Mouse (Mus musculus) embryonic facial prominence, embryonic 11.5 days (tissue): ENCODE measurements around the gene Caml. TPM values are rescaled to one million over a fixed set of nuclear protein-coding genes. Genes with fewer than 3 reads are reported as not detected.

Experiments
- ATAC-seq: fragments of 200-750 bp; cut with Nextera tagmentation; replicated peaks from 2 replicates; pipeline ENCODE4 v1.8.0; 2017; ENCODE audit warnings: low read depth; ENCODE audit not compliant: insufficient number of reproducible peaks, low FRiP score, low TSS enrichment
- DNase-seq: peaks from one replicate; pipeline ENCODE4 v3.0.0-alpha.2; 2015; ENCODE audit warnings: low spot score
- H3K27ac ChIP-seq: fragments of 300-500 bp; sonication (generic); replicated peaks from 2 replicates; pipeline ENCODE4 v1.5.1; 2014; ENCODE audit warnings: mild to moderate bottlenecking, low read depth, low read length, control low read depth
- H3K27me3 ChIP-seq: fragments of 300-500 bp; sonication (generic); 2 replicates; pipeline ENCODE4 v1.6.1; 2014; ENCODE audit warnings: mild to moderate bottlenecking, low read length, moderate library complexity, mixed read lengths; ENCODE audit not compliant: control insufficient read depth, insufficient read depth
- H3K36me3 ChIP-seq: fragments of 300-500 bp; sonication (generic); replicated peaks from 2 replicates; pipeline ENCODE4 v1.6.1; 2014; ENCODE audit warnings: low read depth, mild to moderate bottlenecking, low read length, moderate library complexity, mixed read lengths; ENCODE audit not compliant: control insufficient read depth, insufficient read depth
- H3K4me1 ChIP-seq: fragments of 300-500 bp; sonication (generic); 2 replicates; pipeline ENCODE4 v1.6.1; 2014; ENCODE audit warnings: low read length, mixed read lengths; ENCODE audit not compliant: control insufficient read depth, insufficient read depth
- H3K4me2 ChIP-seq: fragments of 300-500 bp; sonication (generic); 2 replicates; pipeline ENCODE4 v1.6.1; 2014; ENCODE audit warnings: low read depth, mild to moderate bottlenecking, control low read depth, low read length, moderate library complexity
- H3K4me3 ChIP-seq: fragments of 300-500 bp; sonication (generic); 2 replicates; pipeline ENCODE4 v1.5.1; 2014; ENCODE audit warnings: low read depth, low read length, control low read depth
- H3K9ac ChIP-seq: fragments of 300-500 bp; sonication (generic); replicated peaks from 2 replicates; pipeline ENCODE4 v1.6.1; 2014; ENCODE audit warnings: mild to moderate bottlenecking, control low read depth, low read length
- H3K9me3 ChIP-seq: fragments of 300-500 bp; sonication (generic); replicated peaks from 2 replicates; pipeline ENCODE4 v1.6.1; 2016; ENCODE audit warnings: mild to moderate bottlenecking, low read length, inconsistent platforms, mixed read lengths; ENCODE audit not compliant: control insufficient read depth
- WGBS: fragments of 180-500 bp; shearing (Covaris S2); extraction: QIAGEN DNeasy Blood & Tissue Kit; methylation state at CpG from one replicate; pipeline ENCODE4 v1.1.7; 2014; 5-methylcytosine and 5-hydroxymethylcytosine counted together
- polyA plus RNA-seq: library from polyadenylated mRNA; unstranded; fragments of >200 nt; fragmentation: Nextera tagmentation; extraction: Ambion mirVana; gene quantifications from 2 replicates; pipeline ENCODE4 v1.2.1, GENCODE M21; 2014

Gene Caml
- polyA plus RNA-seq, 1 experiment from 2014 or later: 62.3 TPM

DNA sequence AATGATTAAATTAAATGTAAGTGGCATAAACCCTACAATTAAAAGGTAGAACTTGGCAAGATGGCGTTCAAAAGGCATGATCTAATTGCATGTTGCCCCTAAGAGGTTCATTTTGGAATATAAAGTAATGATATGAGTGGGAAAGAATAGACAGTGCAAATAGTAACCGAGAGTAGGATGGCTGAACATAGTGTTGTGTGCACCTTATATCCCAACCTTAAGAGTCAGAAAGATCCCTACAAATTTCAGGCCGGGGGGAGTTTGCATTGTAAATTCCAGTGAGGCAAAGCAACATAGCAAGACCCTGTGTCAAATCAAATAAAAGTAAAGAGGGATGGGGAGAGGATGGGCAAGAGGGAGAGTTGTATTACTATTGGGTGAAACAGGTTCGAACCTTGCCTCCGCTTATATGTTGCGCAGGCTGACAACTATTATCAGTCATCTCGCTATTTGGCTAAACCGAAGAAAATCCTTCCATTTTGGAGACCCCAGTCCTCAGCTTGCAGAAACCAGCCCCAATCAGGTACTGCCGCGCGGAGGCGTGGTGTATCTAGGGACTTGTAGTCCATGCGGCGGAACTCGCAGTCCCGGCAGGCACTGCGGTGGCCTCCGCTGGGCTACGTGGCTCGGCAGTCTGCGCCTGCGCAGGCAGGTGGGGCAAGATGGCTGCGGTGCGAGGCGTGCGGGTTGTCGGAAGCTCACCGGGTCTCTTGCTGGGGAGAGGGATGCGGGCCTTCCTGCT, 30.1 kb upstream of the Caml start:
- no peaks in the 10 kb centered on the region for H3K27me3 ChIP-seq
- H3K36me3 ChIP-seq: peaks cover 8% of the 10 kb centered on the region
- 5% methylated on average over 29 of the region's 29 CpGs for WGBS
- ATAC-seq (peak; percentile 99), DNase-seq (peak; percentile 98)
- 0 out of 2 replicates have a peak overlapping the region, but pooled peaks have one; percentile 47 for H3K27ac ChIP-seq
- H3K9me3 ChIP-seq: no peaks in the 10 kb centered on the region
- H3K4me1 ChIP-seq: no peaks in the 10 kb centered on the region; the same call in 1 of the 2 replicates
- peak overlapping the region; percentile 49 for H3K4me2 ChIP-seq
- H3K4me3 ChIP-seq: peak overlapping the region; percentile 87
- peak overlapping the region; percentile 87 for H3K9ac ChIP-seq

DNA sequence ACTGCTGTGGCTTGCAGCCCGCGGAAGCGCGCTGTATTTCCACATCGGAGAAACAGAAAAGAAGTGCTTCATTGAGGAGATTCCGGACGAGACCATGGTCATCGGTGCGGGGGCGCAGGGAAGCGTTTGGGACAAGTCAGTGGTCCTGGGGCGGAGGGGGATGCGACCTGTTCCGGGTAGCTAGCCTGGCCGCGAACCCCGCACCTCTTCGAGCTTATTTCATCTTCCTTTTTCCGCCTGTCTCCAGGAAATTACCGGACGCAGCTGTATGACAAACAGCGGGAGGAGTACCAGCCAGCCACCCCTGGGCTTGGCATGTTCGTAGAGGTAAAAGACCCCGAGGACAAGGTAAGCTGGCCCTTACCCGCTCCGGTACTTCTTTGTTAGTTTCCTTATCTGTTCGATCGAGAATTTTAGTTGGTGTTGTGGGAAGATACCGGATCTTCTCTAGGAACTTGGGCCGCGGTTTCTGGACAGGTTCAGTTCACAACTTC, 29.5 kb upstream of the Caml start:
- peak overlapping the region; percentile 47; the same call in 1 of the 2 replicates for H3K27ac ChIP-seq

DNA sequence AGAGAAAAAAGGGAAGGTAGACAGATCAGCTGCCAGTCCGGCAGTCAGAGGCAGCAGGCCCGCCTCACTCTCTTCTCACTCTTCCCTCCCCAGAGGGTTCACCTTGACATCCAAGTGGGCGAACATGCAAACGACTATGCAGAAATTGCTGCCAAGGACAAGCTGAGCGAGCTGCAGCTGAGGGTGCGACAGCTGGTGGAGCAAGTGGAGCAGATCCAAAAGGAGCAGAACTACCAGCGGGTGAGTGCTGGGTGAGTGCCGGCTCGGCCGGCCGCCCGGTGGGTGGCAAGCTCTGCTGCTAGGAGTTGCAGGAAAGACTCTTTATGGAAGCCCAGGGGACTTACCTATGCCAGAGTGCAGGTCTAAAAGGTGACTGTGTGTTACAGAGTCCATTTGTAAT, 27.4 kb upstream of the Caml start:
- H3K9ac ChIP-seq: no peak overlapping the region
- H3K4me1 ChIP-seq: peaks cover 2% of the 10 kb centered on the region
- ATAC-seq: no peak

More for the DNA sequence above, 29.5 kb upstream of the Caml start:
- no peak for DNase-seq
- H3K4me2 ChIP-seq: peak overlapping the region; percentile 49
- H3K4me3 ChIP-seq: peak overlapping the region; percentile 87
- peak; percentile 51 for ATAC-seq
- H3K4me1 ChIP-seq: no peaks in the 10 kb centered on the region; the same call in 1 of the 2 replicates
- WGBS: under 1% methylated on average over 31 of the region's 31 CpGs
- peak overlapping the region; percentile 87 for H3K9ac ChIP-seq
- H3K36me3 ChIP-seq: peaks cover 8% of the 10 kb centered on the region
- H3K9me3 ChIP-seq: no peaks in the 10 kb centered on the region
- no peaks in the 10 kb centered on the region for H3K27me3 ChIP-seq

DNA sequence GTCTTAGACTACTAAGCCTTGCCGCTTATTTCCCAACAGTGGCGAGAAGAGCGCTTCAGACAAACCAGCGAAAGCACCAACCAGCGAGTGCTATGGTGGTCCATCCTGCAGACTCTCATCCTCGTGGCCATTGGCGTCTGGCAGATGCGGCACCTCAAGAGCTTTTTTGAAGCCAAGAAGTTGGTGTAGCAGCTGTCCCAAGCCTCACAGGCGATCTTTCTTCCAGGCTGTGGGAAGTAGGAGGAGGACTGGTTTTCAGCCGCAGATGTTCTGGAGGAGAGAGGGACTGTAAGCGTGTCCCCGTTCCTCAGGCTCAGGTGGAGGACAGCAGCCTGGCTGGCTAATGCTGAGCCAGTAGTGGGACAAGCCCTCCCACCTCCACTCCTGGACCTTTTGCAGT, 26.0 kb upstream of the Caml start:
- WGBS: 93% methylated on average over 12 of the region's 12 CpGs
- H3K4me1 ChIP-seq: peaks cover 2% of the 10 kb centered on the region
- ATAC-seq: no peak
- no peak overlapping the region for H3K27ac ChIP-seq
- peaks cover 8% of the 10 kb centered on the region for H3K36me3 ChIP-seq
- DNase-seq: no peak
- no peaks in the 10 kb centered on the region for H3K9me3 ChIP-seq
- no peaks in the 10 kb centered on the region for H3K27me3 ChIP-seq
- H3K4me3 ChIP-seq: no peak overlapping the region
- H3K4me2 ChIP-seq: no peak overlapping the region
- no peak overlapping the region for H3K9ac ChIP-seq

More for the DNA sequence above, 27.4 kb upstream of the Caml start:
- H3K36me3 ChIP-seq: peaks cover 8% of the 10 kb centered on the region
- H3K4me2 ChIP-seq: no peak overlapping the region
- no peak overlapping the region for H3K4me3 ChIP-seq
- H3K27ac ChIP-seq: no peak overlapping the region
- 85% methylated on average over 12 of the region's 12 CpGs for WGBS
- no peaks in the 10 kb centered on the region for H3K9me3 ChIP-seq
- H3K27me3 ChIP-seq: no peaks in the 10 kb centered on the region
- DNase-seq: no peak

DNA sequence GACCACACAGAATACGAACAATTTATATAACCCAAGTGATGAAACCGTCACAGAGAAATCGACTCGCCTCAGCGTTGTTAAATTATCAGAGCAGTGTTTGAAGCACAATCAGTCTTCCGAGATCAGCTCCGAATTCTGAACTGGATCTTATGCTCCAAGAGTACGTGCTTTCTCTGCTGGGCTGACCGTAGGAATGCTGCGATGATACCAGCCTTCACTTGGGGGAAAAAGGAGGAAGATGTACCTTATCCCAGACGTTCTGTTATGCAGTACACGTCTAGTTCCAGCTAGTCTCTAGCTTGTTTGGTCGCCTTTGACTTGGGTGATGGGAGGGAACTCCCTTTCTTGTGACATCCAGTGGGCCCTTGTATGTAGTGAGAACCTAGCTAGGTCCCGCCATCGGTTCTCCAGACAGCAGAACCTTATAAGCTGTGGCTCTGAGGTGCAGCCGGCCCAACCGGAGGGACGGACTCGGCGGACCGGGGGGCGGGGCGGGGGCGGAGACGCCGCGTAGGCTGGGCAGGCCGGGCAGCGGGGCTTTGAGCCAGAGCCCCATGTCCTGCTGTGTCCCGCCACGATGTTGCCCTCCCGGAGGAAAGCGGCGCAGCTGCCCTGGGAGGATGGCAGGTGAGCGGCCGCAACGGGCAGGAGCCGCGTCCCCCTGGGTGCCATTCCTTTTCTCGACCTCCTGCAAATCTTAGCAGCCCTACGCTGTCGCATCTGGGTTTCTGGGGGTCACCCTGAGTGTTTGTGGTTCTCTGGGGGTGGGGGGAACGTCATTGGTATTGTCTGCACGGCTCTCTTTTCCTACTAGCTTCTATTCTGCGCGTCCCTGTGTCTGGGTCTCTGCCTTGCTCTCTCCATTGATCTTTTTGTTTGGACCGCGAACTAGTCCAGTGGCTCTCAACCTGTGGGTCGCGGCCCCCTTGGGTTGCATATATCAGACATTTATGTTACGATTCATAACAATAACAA, 23.0 kb upstream of the Caml start, which contains the start of gene B4galt7:
Gene B4galt7, plus strand, starts transcription at position 331 of the 975 bp plus-strand sequence.
- WGBS: 10% methylated on average over 49 of the region's 51 CpGs
- peak; percentile 83 for DNase-seq
- Histone ChIP-seq H3K4me1 (peaks cover 2% of the 10 kb centered on the region; the same call in 1 of the 2 replicates), H3K9me3 (no peaks in the 10 kb centered on the region), H3K4me3 (peak within 1 kb of the TSS; percentile 51), H3K9ac (peak within 1 kb of the TSS; percentile 61), H3K27me3 (no peaks in the 10 kb centered on the region), H3K36me3 (peaks cover 8% of the 10 kb centered on the region), H3K4me2 (peak within 1 kb of the TSS; percentile 38), H3K27ac (no peak within 1 kb of the TSS)
- peak; percentile 79 for ATAC-seq

DNA sequence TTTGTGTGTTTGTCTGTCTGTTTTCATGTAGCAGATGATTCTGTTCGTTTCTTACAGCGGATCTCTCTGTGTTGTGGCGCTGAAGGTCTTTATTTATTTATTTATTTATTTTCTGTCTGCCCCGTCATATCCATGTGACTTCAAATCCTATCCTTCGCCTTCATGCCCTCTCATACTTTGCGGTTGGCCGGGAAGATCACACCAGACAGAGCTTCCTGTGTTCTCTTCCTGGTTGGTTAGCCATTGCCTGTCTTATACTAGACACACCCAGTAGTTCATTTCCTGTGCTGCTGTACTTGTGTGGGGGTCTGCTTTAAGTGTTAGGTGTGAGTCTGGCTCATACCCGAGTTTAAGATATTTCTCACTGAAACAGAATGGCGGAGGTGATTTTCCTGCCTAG, 22.1 kb upstream of the Caml start:
- H3K27me3 ChIP-seq: no peaks in the 10 kb centered on the region
- no peaks in the 10 kb centered on the region for H3K9me3 ChIP-seq
- no peak overlapping the region for H3K27ac ChIP-seq
- WGBS: 26% methylated on average over 9 of the region's 9 CpGs
- ATAC-seq (no peak), DNase-seq (no peak)
- H3K4me1 ChIP-seq: peaks cover 2% of the 10 kb centered on the region; the same call in 1 of the 2 replicates
- peak overlapping the region; percentile 38 for H3K4me2 ChIP-seq
- peak overlapping the region; percentile 51 for H3K4me3 ChIP-seq
- H3K36me3 ChIP-seq: peaks cover 8% of the 10 kb centered on the region
- peak overlapping the region; percentile 61 for H3K9ac ChIP-seq

DNA sequence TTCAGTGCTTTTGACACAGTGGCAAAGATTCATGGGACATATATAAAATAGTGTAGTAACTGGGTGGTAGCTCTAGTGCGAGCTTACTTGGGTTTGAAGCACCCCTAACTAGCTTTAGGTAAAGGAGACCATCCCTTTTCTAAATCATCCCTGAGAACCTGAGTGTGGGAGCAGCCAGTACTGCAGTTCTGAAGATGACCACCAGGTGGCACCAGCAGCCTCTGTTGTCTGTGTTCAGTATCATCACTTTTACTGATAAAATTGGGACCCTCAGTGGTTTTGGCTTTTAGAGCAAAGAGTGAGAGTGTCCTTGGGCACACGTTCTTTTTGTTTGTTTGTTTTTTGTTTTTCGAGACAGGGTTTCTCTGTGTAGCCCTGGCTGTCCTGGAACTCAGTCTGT, 21.2 kb upstream of the Caml start:
- Histone ChIP-seq H3K27ac (no peak overlapping the region), H3K27me3 (no peaks in the 10 kb centered on the region), H3K9ac (no peak overlapping the region), H3K4me3 (no peak overlapping the region), H3K4me1 (peaks cover 2% of the 10 kb centered on the region; the same call in 1 of the 2 replicates), H3K4me2 (no peak overlapping the region), H3K36me3 (peaks cover 5% of the 10 kb centered on the region), H3K9me3 (no peaks in the 10 kb centered on the region)
- peak; percentile 87 for DNase-seq
- no peak for ATAC-seq
- 5% methylated on average over 3 of the region's 3 CpGs for WGBS
